Mouse (Mus musculus) common myeloid progenitor, adult 5-6 weeks (primary cell): ENCODE measurements at regions not wholly inside any gene's neighbourhood (a gene's known extent, or its start where the extent isn't known, plus 50 kb on each side); places are given as distances from the start of the nearest gene placed in this dataset.
A peak's percentile ranks its signal among the peaks of the same experiment; 100 is the strongest.

Experiments used
- ATAC-seq: replicated peaks from 2 replicates; pipeline ENCODE4 v1.8.0; 2016; ENCODE audit warnings: low read depth, mild to moderate bottlenecking, moderate TSS enrichment, inconsistent platforms; ENCODE audit not compliant: poor library complexity, severe bottlenecking

DNA sequence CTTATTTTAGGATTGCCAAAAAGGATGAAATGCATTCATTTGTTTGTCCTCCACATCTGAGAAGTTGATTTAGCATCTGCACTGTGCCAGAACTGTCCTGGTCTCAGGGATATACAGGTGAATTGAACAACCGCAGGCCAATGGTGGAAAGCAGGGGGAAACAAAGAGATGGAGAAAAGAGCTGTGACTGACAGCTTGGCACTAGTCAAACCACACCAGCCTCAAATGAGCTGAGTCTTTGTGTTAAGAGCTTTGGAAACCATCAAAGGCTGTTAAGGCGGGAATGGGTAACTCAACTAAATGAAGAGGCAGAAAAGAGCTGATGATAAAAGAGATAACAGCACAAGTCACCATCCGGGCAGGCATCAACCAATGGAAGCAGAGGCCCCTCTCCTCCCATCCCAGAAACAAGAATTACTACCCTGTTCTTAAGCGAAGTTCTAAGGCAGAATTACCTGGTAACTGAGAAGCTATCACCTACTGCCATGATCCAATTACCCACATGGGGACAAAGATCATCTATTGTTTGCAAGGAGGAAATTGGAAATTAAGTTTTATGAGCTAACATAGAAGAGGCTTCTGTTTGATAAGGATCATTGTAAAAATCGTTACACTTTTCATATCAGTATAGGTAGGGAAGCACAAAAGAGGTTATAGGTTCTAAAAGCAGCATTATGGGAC lies 117.6 kb downstream of the Foxa2 start:
- no peak for ATAC-seq

DNA sequence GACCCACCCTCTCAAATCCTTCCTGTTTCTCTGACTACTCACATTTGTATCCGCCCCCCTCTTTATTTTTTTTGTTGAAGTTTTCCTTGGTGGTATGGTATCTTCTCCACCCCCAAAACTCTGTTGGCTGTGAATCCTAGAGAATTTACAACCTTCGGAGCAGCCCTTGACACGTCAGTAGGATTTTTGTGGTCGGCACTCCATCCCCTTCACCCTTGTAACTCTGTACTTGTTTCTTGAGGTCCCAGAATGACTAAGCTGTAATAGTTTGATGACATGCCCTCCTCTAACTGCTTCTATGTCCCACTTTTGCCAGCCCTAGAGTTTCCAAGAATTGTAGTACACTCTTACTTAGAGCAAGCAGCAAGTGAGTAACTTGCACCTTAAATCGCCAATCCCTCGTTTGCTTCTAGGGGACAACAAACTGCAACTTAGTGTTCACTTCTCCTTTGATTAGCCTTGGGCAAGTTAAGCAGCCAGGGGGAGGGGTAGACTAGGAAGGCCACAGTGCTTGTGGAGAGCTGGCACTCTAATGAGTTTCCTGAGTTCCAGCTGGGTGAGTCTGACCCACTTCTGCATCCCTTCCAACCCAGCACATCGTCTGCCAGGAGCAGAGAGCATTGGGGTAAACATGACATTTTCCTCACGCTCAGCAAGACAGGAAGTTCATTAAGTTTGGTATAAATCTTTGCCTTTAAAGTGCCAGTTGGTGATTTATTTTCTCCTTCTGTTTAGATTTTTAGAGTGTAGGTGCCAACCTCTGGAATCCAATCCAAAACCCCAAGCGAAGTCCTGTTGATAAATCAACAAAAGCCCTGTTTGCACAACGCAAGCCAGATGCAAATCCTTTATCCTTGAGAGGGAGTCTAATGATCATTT lies 118.7 kb downstream of the Foxa2 start:
- 0 out of 2 replicates have a peak, but pooled peaks have one; percentile 18 for ATAC-seq

DNA sequence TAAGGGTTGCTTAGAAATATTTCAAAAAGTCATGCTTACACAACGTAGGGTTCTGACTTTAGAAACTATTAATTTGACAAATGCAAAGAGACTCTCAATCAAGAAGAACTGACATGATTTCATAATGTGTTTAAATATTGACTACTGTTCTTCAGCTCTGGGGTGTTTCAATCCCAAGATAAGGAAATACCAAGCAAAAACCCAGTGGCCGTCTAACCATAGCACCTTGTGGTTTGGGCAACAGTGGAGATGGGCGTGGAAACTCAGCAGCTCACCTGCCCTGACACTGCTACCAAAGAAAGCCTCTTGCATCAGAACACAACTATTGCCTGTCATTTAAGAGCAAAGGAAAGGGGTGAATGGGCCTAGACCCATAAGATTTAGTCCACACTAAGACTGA lies 119.9 kb downstream of the Foxa2 start:
- ATAC-seq: no peak

DNA sequence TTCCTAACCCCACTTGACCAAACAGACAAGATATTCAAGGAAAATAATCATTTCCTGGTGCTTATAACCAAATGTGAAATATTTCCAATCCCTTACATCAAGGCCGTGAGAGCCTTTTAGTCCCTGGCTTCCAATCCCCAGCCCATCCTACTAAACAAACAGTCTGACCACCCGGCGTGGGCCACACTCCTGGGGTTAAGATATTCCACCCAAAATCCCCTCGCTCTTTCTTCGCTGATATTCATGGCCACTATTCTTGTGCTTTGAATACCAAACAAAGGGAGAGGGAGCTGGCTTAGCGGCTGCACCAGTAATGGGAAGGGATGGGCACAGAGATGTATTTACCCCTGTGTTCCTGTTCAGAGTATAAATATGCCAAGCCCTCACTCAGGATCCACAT lies 139.4 kb downstream of the Foxa2 start:
- no peak for ATAC-seq

DNA sequence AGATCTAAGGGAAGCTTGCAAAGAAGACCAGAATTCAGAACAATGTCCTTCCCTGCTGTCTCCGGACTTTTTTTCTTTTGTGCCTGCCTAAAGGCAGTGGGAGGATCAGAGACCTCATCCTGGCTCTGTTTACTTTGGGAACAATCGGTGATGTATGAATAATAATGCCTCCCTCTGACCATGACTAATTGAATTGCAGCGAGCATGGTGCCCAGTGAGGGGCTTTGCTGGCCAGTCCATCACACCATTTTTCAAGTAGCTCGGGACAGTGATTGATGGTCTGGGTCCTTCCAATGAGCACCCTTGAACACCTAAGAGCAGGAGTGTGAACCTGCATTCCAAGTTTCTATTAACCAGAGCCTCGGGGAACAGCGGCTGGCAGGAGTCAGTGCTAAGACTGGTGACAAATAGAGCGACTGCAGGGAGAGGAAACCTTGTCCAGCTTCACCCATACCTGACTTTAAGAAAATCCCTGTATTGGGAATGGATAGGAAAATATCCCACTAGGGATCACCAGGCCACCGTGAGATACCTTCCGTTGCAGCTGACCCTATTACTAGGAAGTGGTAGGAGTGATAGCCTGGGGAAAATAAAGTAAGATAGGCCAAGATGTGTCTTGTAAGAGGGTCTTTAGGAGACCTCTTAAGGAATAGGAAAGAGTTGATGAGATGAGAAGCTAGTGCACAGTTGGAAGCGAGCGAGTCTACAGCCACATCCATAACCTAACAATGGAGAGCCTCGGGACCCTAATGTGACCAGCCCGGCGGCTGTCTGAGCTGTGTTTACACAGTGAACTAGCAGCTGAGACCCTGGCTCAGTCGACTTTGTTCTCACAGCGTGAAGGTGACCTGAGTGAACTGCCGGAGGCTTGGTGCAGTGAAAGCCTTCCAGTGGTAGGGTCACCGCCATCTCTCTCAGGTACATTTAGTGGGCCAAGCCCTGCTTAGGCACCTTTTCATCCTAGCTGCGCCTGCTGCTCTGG lies 140.7 kb downstream of the Foxa2 start:
- ATAC-seq: no peak

DNA sequence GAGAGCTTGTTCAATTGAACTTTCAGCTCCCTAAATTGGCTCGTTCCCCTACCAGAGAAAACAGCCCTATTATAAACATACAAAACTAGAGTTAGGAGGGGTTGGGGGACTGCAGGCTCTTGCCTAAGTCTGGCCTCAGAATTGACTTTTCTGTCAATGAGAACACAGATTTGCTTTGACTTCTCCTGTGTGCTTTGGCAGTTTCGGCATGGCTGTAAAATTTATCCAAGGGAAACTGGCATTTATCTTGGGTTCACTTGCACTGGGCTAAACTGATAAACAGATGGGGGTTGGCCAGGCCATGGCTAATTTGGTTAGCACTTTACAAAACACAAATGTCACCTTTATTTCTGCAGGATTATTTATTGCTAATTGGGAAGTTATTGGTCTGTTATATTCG lies 141.7 kb downstream of the Foxa2 start:
- ATAC-seq: no peak

DNA sequence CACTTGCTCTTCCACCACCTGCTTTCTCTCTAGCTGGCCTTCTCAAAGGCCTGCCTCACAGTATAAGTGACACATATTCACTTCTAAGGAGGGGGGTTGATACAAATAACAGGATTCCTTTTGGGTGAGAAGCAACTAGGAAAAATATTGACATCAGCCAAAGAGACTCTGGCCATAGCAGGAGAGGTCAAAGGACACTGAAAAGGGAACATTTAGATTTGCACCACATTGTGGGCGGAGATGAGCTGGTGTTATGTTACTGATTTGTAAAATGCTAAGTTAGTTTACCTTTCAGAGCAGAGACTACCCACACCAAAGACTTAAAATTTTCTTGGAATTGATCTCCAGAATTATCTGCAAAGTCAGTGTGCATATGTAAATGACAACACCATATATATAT lies 147.5 kb downstream of the Foxa2 start:
- ATAC-seq: no peak

DNA sequence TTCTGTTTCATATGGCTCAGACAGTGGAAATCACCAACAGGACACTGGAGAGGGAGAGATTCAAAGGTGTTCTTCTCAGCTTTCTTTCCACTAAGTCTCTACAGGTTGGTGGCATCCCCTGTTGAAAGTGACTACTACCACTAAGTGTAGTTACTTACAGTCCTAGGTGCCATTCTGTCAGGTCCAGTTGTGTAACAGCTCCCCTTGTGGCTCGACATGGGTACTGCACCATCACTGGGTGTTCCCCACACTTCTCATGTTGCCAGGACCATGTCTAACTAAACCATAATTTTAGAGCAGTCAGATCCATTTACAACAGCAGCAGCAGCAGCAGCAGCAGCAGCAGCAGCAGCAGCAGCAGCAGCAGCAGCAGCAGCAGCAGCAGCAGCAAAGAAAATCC lies 151.1 kb downstream of the Foxa2 start:
- ATAC-seq: peak; percentile 90

DNA sequence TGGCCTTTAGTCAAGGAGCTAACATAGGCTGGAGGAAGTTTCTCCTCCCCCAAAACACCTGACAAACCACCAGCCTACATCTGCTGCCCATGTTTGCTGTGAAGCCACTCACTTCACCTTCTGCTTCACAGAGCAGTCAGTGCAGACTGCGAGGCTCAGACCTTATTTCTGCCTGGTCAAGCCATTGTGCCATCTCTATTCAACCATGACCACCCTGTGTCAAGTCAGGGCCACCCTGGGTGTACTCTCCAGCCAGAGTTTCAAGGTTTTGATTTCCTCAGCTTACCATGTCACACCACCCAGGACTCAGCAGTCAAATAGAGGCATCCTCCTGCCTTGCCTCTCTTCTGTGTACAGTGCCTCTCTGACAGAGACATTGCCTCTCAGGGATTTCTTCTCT lies 152.6 kb downstream of the Foxa2 start:
- no peak for ATAC-seq

DNA sequence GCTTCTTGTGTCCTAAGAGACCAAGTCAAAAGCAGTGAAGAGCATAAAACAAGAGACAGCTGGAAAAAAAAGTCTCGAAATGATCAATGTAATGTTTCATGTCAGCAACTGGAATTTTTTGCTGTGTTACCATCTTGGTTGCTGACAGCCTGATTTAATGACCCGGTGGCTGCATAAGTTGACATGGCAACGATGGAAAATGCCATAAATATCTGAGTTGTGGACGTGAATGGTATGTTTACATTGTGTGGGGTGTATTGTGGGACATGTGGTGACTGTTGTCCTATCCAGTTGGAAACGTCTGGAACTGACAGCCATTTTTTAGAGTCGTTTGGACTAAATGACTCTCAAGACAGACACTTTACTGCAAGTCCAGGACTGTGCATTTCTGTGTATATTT lies 160.6 kb downstream of the Foxa2 start:
- ATAC-seq: no peak

DNA sequence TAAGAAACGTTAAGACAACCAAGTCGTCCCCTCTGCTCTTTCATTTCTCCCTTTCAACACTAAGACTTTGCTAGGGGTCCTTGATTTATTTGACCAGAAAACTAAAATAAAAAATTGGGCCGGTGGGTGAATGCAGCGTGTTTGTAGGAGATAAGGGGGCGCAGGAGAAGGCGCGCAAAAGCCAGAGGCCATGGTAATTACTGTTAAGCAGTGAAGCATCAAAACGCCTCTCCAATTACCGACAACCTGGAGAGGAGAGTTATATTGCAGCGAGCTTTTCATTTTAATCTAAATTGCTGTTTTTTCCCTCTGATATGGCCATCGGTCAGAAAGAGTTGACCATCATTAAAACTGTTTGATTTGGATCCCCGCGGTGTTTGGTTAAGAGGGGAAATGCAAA lies 168.9 kb downstream of the Foxa2 start:
- no peak for ATAC-seq

DNA sequence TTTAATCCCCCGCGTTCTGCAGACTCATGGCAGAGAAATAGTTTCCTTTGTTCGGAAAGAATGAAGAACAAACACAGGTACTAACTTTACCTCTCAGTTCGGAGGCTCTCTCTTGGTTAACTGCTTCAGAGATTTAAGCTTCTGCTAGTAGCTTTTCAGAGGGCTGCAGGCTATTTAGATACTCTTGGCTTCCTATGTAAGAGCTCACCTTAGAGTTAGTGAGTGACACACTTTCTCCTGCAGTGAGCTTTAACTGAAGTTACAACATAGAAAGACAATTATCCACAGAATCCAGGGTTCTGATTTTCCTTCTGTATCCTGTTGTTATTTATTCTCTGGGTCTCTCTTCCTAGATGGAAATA lies 169.2 kb downstream of the Foxa2 start:
- no peak for ATAC-seq

DNA sequence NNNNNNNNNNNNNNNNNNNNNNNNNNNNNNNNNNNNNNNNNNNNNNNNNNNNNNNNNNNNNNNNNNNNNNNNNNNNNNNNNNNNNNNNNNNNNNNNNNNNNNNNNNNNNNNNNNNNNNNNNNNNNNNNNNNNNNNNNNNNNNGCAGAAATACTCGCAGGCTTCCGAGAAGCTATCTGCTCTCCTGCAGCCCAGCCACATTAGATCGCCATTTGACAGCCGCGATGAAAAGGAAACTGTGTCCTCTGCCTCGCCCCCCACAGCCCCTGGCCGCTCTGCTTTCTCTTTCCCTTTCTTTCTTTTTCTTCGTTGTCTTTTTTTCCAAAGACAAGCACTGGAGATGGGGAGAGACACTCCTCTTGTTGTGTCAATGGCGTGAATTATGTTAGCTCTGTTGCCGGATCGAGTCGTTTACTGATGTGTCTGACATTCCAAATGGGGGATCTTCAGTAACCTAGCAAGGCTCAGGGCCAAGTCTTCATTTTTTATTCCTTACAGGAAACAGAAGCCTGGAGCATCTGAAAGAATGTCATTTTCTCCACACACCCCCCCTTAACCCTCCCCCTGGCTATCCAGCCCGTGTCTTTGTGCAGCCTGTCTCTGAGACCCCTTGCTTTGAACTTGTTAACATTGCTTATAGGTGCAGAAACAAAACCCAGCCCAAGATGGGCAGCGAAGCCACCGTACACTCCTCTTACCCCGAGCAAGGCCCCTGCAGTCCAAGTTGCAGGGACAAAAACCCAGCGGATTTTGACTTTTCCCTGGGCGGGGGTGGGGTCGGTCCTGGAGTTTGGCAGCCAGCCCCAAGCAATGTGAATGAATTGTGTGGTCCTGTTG lies 169.8 kb downstream of the Foxa2 start:
- no peak for ATAC-seq

DNA sequence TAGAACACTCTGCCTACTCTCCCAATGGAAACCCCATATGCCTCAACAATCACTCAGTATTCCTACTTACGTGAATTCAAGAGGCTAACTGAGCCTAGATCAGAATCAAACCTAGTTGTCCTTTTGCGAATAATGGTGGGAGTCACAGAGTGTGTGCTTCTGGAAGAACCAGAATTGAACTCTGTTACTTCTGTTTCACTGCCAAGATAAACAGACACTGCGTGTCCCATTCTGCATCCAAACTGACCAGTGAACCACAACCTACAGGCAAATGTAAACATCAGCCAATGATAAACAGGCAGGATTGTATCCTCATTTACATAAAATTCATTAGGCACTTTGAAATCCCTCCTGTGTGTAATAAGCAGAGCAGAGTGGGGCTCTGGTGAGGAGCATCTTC lies 173.8 kb downstream of the Foxa2 start:
- no peak for ATAC-seq

DNA sequence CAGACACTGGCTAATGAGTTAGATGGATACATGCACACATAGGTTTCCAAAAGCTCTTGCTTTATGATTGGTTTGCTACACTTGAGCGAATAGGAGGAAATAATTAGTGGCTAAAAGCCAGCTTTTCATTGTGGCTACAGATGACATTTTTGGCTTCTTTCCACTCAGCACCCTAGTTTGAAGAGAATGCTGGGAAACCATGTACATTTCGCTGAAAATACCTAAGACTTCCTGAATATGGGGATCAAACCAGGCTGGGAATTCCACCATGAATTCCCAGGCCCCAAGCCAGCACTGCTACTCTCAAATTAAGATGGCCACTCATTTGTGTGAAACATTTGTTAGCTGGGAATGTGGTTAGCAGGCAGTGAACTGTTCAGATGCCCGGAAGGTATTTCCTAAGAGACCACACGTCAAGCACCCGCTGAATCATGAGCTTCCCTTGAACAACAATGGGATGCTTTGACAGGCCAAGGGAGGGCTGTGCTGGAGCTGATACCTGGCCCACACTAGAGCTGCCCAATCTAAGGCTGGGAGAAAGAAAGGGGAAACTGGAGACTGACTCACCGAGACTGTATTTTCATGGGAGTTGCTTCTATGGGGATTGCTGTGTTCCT lies 195.5 kb downstream of the Foxa2 start:
- no peak for ATAC-seq

DNA sequence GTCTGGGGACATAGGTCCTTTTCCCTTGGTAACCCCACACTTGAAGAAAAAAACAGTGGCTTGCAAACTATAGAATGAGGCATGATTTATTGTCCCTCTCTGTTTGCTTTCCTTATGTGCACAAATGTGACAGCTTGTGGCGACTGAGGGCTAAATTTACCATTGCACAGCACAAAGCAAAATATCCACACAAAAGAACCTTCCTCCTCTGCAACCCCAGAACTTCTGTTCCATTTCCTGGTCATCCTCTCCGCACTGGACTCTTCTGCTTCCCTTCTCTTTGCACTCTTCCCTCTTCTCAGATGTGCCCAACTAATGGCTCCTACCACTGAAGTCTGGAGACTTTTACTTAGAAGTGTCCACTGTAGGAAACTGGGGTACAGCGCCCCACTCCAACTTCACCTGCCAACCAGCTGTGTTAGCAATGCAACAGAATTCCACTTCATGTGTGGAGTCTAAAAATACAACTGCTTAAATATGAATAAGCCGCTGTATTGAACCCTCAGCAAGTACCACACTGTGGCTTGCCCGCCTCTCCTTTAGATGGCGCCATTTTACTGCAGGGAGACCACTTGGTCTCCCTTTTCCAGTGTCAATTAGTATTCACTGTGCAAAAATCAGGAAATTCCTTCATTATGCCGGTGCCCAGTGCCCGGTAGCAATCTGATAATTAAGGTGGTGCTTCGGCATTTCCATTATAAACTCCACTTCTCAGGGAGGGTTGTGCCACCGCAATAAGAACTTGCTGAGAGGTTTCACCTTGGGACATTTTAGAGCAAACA lies 199.6 kb downstream of the Foxa2 start:
- 0 out of 2 replicates have a peak, but pooled peaks have one; percentile 54 for ATAC-seq

DNA sequence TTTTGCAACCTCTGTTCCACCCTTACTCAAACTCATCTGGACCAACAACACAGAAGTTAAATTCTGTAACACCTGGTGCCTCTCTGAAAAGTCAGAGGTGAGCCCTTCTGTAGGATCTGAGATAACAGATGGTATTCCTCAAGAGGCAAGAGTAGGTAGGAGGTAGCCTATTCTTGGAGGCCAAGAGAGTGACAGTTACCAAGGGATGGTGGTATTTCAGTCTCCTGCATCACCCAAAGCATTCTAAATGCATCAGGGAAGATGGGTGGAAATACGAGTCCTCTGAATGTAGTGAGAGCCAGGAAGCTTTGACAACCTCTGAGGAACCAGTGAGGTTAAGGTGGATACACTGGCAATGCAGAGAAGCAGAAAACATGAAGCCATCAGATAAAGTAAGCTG lies 201.5 kb downstream of the Foxa2 start:
- no peak for ATAC-seq

DNA sequence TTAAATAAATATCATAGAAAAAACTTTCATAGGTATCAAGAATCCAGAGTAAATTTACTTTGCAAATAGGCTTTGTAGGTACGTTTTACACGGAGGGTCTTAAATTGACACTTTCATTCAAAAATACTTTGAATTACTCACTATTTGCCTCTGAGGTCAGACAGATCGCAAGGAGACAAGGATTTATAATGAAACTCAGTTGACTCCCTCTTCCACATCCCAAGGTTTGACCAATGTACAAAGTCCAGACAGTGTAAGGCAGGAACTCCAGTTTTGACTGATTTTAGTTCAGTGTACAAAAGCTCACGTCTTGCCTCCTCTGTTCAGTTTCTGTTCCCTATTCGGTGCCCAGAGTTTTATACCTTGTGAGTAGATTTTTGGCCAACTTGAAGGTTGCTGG lies 205.8 kb downstream of the Foxa2 start:
- ATAC-seq: no peak

DNA sequence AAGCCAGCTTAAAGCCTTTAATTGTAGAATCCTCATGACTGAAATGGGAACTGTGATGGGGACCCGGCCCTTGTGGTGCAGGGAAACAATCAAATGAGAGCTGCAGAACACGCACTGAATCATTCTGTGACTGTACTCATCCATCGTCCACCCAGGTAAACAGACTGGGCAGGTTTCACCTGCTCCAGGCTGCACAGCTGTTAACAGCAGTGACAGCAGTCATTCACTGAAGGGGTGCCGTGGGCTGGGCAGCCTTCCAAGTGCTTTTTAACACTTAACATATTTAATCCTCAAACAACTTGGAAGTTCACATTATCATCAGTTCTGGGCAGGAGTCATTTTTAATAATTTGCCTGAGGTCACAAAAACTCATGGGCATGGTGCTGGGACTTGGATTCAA lies 208.2 kb downstream of the Foxa2 start:
- ATAC-seq: no peak
